Mouse (Mus musculus): ENCODE results near the gene Zcrb1.

Zcrb1 gene

DNA sequence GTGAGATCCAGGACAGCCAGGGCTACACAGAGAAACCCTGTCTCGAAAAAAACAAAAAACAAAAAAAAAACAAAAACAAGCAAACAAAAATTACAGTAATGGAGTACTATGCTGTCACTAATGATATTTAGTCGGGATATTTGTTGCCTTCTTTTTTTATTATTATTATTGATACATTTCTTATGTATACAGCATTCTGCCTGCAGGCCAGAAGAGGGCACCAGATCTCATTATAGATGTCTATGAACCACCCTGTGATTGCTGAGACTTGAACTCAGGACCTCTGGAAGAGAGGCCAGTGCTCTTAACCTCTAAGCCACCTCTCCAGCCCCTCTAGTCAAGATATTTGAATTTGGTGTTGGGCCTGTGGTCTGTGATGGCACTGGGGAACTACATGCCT is 26.3 kb downstream of the Zcrb1 start:
- peak; percentile 28 for DNase-seq (ENCODE audit: low spot score)

DNA sequence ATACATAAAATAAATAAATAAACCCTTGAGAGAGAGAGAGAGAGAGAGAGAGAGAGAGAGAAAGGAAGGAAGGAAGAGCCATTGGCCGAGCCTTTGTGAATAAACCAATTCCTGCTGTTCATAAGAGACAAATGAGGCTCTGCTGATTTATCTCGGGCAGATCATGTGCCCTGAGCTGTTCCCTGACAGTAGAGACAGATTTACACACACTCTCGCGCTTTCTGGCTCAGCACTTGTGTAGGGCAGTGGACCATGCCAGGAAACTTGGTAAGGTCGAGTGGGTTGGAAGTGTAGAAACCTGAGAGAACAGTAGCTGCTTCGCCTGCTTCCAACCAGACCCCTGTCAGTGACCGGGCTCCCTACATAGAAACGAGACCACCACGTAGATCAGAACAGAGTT is 29.6 kb downstream of the Zcrb1 start:
- no peak for DNase-seq (ENCODE audit: low spot score)

DNA sequence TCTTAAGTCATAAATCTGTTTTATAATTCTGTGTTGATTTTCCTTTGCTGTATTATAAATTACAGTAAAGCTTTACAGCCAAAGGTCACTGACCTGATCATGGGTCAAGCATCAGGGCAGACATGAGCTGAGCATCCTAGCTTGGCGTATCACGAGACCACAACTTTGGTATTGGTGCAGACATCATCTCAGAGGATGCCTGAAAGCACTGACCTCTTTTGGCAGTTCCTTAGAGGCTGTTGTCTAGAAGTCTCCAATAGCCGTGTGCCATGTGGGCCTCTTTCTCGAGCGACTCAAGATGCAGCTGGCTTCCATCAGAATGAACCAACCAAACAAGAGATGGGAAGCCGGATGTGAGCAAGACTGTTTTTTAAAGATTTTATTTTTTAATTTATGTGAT is 32.6 kb downstream of the Zcrb1 start:
- DNase-seq (ENCODE audit: low spot score): no peak

DNA sequence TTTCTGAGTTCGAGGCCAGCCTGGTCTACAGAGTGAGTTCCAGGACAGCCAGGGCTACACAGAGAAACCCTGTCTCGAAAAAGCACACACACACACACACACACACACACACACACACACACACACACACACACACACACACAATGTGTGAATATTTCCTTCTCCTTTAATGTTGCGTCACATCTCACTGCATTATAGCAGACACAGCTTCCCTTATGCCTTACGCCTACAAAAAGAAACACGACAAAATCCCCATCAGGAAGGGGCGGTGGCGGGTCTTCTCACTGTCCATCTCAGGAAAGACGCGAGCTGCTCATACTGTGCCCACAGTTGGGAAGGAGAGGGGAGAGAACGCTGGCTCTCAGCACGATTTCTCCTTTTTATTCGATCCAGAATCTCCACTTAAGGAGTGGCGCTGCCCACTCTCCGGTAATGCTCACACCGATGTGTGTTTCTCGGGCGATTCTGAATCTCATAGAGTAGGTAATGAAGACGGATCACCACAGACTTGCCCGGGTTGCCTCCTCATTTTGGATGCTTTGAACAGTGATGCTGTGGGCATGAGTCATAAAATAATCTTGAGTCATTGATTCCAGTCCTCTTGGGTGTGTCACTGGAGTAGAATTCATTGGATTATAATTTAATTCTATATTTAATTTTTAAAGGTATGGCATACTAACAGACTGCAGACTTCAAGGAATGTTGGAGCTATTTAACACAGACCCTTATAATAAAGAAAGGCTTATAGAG is 39.6 kb downstream of the Zcrb1 start:
- no peak for DNase-seq (ENCODE audit: low spot score)

DNA sequence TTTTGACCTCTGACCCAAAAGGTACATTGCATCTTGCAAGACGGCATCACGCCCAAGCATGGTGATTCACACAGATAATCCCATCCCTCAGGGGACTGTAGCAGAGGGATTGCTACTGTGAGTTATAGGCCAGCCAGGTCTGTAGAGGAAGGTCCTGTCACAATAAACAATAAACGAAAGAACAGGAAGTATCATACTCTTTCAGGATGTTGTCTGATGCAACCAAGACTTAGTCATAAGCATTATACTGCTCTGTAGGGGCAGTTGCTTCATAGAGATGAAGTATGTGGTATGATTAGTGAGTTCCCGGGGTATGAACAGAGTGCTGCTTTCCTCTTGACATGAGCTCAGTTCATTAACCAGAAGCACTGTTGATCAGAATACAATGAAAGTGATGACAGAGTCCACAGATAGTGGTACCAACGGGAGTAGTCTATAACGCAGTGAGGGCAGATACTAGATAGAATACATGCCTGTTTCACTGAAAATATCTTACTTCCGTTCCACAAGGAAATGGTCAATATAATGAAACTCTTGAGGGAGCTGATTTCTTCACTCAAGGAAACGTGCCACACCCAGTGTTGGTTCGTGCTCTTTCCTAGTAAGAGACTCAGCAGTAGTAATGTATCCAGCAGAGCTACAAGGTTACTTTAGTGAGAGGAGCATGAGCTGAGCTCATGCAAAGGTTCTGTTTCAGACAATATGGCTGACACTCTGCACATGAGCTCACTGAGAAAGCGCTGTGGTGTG is 57.3 kb downstream of the Zcrb1 start:
- DNase-seq (ENCODE audit: low spot score): no peak

DNA sequence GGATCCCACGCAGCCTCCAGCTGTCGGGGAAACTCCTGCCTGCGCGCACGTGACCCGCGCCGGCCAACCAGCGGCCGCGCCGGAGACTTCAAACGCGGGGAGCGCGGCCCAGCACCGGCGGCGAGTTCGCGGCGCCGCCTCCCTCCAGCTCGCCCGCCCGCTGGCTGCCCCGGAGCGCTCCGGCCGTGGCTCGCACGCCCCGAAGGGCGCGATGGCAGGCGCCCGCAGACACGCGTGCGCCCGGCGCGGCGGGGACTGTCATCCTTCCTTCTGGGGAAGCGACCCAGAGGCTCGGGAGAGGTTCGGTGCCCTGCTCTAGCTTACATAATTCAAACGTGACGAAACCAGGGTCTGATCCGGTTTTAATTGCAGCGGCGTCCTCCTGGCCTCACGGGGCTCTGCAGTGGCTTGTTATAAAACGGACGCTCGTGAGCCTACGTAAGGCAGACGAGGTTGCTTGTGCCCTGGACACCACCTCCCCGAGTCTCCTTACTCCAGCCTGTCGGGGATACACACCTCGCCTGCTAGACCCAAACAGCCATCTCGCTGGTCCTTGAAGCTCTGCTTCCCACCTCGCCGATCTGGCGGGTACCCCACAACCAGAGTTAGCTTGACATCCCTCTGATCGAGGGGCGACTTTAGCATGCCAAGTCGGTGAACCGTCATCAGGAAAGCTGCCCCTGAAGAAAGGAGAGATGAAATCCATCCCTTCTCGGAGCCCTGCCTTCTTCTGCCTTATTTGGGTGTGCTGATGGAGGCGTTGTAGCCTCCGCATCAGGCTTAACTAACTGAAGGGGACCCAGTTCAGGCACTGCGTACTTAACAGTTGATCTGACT is 61.0 kb downstream of the Zcrb1 start, which contains the start of gene Yaf2:
Gene Yaf2, minus strand, starts transcription at position 11 of the 837 bp plus-strand sequence.
- DNase-seq (ENCODE audit: low spot score): peak; percentile 84

DNA sequence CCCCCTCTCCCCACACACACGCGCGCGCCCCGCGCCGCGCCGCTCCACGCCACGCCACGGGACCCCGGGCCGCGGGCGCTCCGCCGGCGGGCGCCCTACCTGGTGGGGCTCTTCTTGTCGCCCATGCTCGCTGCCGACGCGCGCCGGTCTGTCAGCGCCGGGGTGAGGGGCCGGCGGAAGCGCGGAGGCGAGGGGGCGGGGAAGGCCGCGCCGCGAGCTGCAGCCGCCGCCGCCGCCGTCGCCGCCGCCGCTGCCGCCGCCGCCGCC is 61.5 kb downstream of the Zcrb1 start:
- no peak for DNase-seq (ENCODE audit: low spot score)
